Mouse (Mus musculus) lung, embryonic 16.5 days (tissue): ENCODE data around the gene Man2a2. TPM values are rescaled to one million over a fixed set of nuclear protein-coding genes. Genes with fewer than 3 reads are reported as not detected.
A peak's percentile ranks its signal among the peaks of the same experiment; 100 is the strongest.
"Not testable (repeated sequence)": the region's sequence is repeated elsewhere in the genome, so short reads cannot be mapped to it uniquely, and the experiment has no call there.

Experiments used
- ATAC-seq: fragments of 200-750 bp; cut with Nextera tagmentation; 2 replicates; pipeline ENCODE4 v1.8.0; 2017; ENCODE audit warnings: low read depth, mild to moderate bottlenecking, moderate library complexity
- H3K27ac ChIP-seq: fragments of 300-500 bp; sonication (generic); 2 replicates; pipeline ENCODE4 v1.5.1; 2014; ENCODE audit warnings: mild to moderate bottlenecking, control low read depth, low read length
- H3K27me3 ChIP-seq: fragments of 300-500 bp; sonication (generic); 2 replicates; pipeline ENCODE4 v1.6.1; 2014; ENCODE audit warnings: low read depth, low read length, mixed read lengths; ENCODE audit not compliant: control insufficient read depth, insufficient read depth
- H3K36me3 ChIP-seq: fragments of 300-500 bp; sonication (generic); 2 replicates; pipeline ENCODE4 v1.6.1; 2014; ENCODE audit warnings: low read length; ENCODE audit not compliant: control insufficient read depth, insufficient read depth
- H3K4me1 ChIP-seq: fragments of 300-500 bp; sonication (generic); replicated peaks from 2 replicates; pipeline ENCODE4 v1.6.1; 2014; ENCODE audit warnings: low read length, mixed read lengths; ENCODE audit not compliant: control insufficient read depth, insufficient read depth
- H3K4me2 ChIP-seq: fragments of 300-500 bp; sonication (generic); 2 replicates; pipeline ENCODE4 v1.6.1; 2014; ENCODE audit warnings: low read depth, low read length, control low read depth
- H3K4me3 ChIP-seq: fragments of 300-500 bp; sonication (generic); 2 replicates; pipeline ENCODE4 v1.5.1; 2014; ENCODE audit warnings: mild to moderate bottlenecking, low read length, control low read depth
- H3K9ac ChIP-seq: fragments of 300-500 bp; sonication (generic); 2 replicates; pipeline ENCODE4 v1.6.1; 2014; ENCODE audit warnings: low read length, control low read depth
- H3K9me3 ChIP-seq: fragments of 300-500 bp; sonication (generic); 2 replicates; pipeline ENCODE4 v1.6.1; 2016; ENCODE audit warnings: low read length; ENCODE audit not compliant: control insufficient read depth
- WGBS: fragments of 180-500 bp; shearing (Covaris S2); extraction: QIAGEN DNeasy Blood & Tissue Kit; methylation state at CpG from one replicate; pipeline ENCODE4 v1.1.7; 2014; 5-methylcytosine and 5-hydroxymethylcytosine counted together
- polyA plus RNA-seq: library from polyadenylated mRNA; unstranded; fragments of >200 nt; fragmentation: Nextera tagmentation; extraction: Ambion mirVana; gene quantifications from 2 replicates; pipeline ENCODE4 v1.2.1, GENCODE M21; 2015

Man2a2 gene
- polyA plus RNA-seq, 1 experiment from 2014 or later: 21.1 TPM

DNA sequence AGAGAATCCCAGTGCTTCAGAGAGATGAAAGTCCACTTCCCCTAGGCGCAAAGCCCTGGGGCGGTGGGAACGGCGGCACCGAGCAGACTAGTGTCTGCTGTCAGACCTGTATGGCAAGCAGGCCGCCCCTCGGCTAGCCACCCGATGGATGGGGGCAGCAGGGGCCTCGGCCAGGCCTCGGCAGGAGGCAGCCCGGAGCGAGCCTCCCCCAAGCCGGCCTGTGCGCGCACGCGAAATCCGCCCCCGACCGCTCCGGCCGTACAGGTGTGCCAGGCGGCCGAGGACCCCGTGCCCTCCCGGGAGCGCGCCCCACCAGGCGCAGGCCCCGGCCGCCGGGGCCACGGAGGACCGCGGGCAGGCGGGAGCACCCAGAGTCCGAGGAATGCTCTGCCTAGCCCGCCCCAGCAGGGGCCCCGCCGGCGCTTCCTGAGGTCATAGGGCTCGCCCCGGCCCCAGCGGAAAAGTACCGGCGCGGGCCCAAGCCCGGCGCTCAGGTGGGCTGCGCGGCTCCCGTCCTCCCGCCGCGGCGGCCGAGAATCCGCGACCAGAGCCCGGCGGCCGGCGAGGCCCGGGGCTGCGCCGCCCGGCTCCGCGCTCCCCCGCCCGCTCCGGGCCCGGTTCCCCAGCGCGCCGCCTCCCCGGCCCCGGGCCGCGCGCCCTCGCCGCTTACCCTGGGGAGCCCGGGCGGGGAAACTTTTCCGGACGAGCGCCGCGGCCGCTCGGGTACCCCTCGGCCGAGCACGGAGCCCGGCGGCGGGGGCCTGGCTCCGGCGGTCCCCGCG, 30.9 kb upstream of the Man2a2 start:
- peaks cover 30% of the 10 kb centered on the region for H3K4me1 ChIP-seq

GRCm38 (mm10) chr7:80401041-80401859, 30.1 kb upstream of the Man2a2 start:
- Histone ChIP-seq H3K27ac (peak overlapping the region; percentile 92), H3K36me3 (peaks cover 15% of the 10 kb centered on the region), H3K4me2 (peak overlapping the region; percentile 95), H3K9ac (peak overlapping the region; percentile 97), H3K27me3 (no peaks in the 10 kb centered on the region), H3K9me3 (no peaks in the 10 kb centered on the region), H3K4me1 (peaks cover 30% of the 10 kb centered on the region), H3K4me3 (peak overlapping the region; percentile 87)
- ATAC-seq: no peak
- 25% methylated on average over 5 of the region's 5 CpGs for WGBS

More for the DNA sequence above, 30.9 kb upstream of the Man2a2 start:
- Histone ChIP-seq H3K36me3 (peaks cover 10% of the 10 kb centered on the region; the same call in 1 of the 2 replicates), H3K4me3 (peak overlapping the region; percentile 87), H3K9me3 (no peaks in the 10 kb centered on the region), H3K27me3 (no peaks in the 10 kb centered on the region), H3K9ac (peak overlapping the region; percentile 97), H3K4me2 (peak overlapping the region; percentile 95), H3K27ac (peak overlapping the region; percentile 92)
- under 1% methylated on average over 72 of the region's 102 CpGs for WGBS
- peak; percentile 49 for ATAC-seq

DNA sequence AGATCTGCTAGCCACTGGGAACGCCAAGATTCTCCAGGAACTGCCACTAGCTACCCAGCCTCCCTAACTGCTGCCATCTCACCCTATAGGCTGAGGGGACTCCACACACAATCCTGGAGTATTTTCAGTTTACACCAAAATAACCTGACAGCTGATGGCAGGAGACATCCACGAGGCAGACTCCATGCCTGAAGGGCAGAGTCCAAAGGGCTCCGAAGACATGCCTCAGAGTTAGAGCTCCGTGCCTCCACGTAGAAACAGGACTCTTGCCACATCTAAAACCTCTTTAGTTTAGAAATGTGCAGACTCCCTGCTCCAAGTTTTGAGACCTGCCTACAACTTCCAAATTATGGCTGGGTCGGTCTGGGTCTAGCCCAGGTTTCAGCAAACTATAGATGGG, 29.4 kb upstream of the Man2a2 start:
- Histone ChIP-seq H3K9me3 (no peaks in the 10 kb centered on the region), H3K4me1 (peaks cover 30% of the 10 kb centered on the region), H3K4me3 (no peak overlapping the region), H3K27ac (0 out of 2 replicates have a peak overlapping the region, but pooled peaks have one; percentile 12), H3K36me3 (peaks cover 19% of the 10 kb centered on the region), H3K4me2 (peak overlapping the region; percentile 95), H3K27me3 (no peaks in the 10 kb centered on the region), H3K9ac (peak overlapping the region; percentile 97)
- WGBS: 56% methylated on average over 6 of the region's 6 CpGs
- ATAC-seq: no peak

DNA sequence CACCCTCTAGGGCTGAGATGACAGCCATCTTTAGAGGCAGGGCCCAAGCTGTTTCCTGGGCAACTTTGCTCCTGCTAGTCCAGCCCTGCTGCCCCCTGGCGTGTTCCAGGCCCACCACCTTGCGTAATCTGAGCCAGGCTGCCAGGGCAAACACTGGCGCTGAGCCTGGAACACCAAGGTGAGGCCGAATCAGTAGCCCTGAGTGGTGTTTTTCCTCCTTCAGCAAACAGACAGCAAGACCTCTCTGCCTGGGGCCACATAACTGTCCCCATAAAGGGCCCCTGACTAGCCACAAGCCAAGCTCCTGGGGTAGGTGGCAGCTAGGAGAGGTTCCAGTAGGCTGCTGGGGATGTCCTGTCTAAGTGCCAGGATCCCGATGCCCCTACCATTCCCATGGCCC, 28.9 kb upstream of the Man2a2 start:
- Histone ChIP-seq H3K4me1 (peaks cover 30% of the 10 kb centered on the region), H3K9me3 (no peaks in the 10 kb centered on the region), H3K27ac (0 out of 2 replicates have a peak overlapping the region, but pooled peaks have one; percentile 12), H3K4me3 (no peak overlapping the region), H3K27me3 (no peaks in the 10 kb centered on the region), H3K36me3 (peaks cover 23% of the 10 kb centered on the region), H3K9ac (no peak overlapping the region; the same call in 1 of the 2 replicates), H3K4me2 (peak overlapping the region; percentile 95)
- WGBS: 38% methylated on average over 5 of the region's 5 CpGs
- ATAC-seq: peak; percentile 6; the same call in 1 of the 2 replicates

GRCm38 (mm10) chr7:80398654-80399444, 27.7 kb upstream of the Man2a2 start:
- Histone ChIP-seq H3K9ac (0 out of 2 replicates have a peak overlapping the region, but pooled peaks have one; percentile 9), H3K27me3 (no peaks in the 10 kb centered on the region), H3K4me1 (peaks cover 26% of the 10 kb centered on the region), H3K9me3 (no peaks in the 10 kb centered on the region), H3K4me3 (no peak overlapping the region), H3K27ac (no peak overlapping the region), H3K4me2 (no peak overlapping the region), H3K36me3 (peaks cover 30% of the 10 kb centered on the region)
- 72% methylated on average over 9 of the region's 9 CpGs for WGBS
- ATAC-seq: no peak

GRCm38 (mm10) chr7:80397986-80398385, 26.8 kb upstream of the Man2a2 start:
- H3K36me3 ChIP-seq: peaks cover 39% of the 10 kb centered on the region
- H3K4me3 ChIP-seq: no peak overlapping the region
- H3K27me3 ChIP-seq: no peaks in the 10 kb centered on the region
- ATAC-seq: no peak
- no peaks in the 10 kb centered on the region for H3K9me3 ChIP-seq
- no peak overlapping the region for H3K4me2 ChIP-seq
- peaks cover 18% of the 10 kb centered on the region for H3K4me1 ChIP-seq
- H3K9ac ChIP-seq: no peak overlapping the region
- 87% methylated on average over 9 of the region's 9 CpGs for WGBS
- no peak overlapping the region for H3K27ac ChIP-seq

- Histone ChIP-seq H3K4me1 (peaks cover 16% of the 10 kb centered on the region), H3K36me3 (peaks cover 54% of the 10 kb centered on the region)
- not testable (repeated sequence) for H3K27ac ChIP-seq, ATAC-seq, H3K9me3 ChIP-seq, H3K4me2 ChIP-seq, H3K27me3 ChIP-seq, H3K4me3 ChIP-seq, H3K9ac ChIP-seq
- WGBS: 87% methylated on average over 4 of the region's 4 CpGs
Measured at GRCm38 (mm10) chr7:80396427-80396826, 25.3 kb upstream of the Man2a2 start.

GRCm38 (mm10) chr7:80394600-80394999, 23.4 kb upstream of the Man2a2 start:
- ATAC-seq: no peak
- H3K4me1 ChIP-seq: no peaks in the 10 kb centered on the region; the same call in 1 of the 2 replicates
- H3K9ac ChIP-seq: no peak overlapping the region
- no peak overlapping the region for H3K27ac ChIP-seq
- H3K9me3 ChIP-seq: no peaks in the 10 kb centered on the region
- peaks cover 70% of the 10 kb centered on the region for H3K36me3 ChIP-seq
- H3K27me3 ChIP-seq: no peaks in the 10 kb centered on the region
- 85% methylated on average over 4 of the region's 4 CpGs for WGBS
- H3K4me2 ChIP-seq: no peak overlapping the region
- H3K4me3 ChIP-seq: no peak overlapping the region
